Mouse (Mus musculus) intestine, embryonic 15.5 days (tissue): Measurements from ENCODE around the gene Galnt18. TPM values are rescaled to one million over a fixed set of nuclear protein-coding genes. Genes with fewer than 3 reads are reported as not detected.

Experiments
- ATAC-seq: fragments of 200-750 bp; cut with Nextera tagmentation; 2 replicates; pipeline ENCODE4 v1.8.0; 2017; ENCODE audit warnings: moderate TSS enrichment, moderate library complexity
- H3K27ac ChIP-seq: fragments of 300-500 bp; sonication (generic); 2 replicates; pipeline ENCODE4 v1.5.1; 2015; ENCODE audit warnings: mild to moderate bottlenecking, inconsistent platforms
- H3K27me3 ChIP-seq: fragments of 300-500 bp; sonication (generic); replicated peaks from 2 replicates; pipeline ENCODE4 v1.6.1; 2015; ENCODE audit warnings: inconsistent platforms
- H3K36me3 ChIP-seq: fragments of 300-500 bp; sonication (generic); 2 replicates; pipeline ENCODE4 v1.6.1; 2015; ENCODE audit warnings: inconsistent platforms
- H3K4me1 ChIP-seq: fragments of 300-500 bp; sonication (generic); replicated peaks from 2 replicates; pipeline ENCODE4 v1.6.1; 2015; ENCODE audit warnings: inconsistent platforms
- H3K4me2 ChIP-seq: fragments of 300-500 bp; sonication (generic); replicated peaks from 2 replicates; pipeline ENCODE4 v1.6.1; 2015; ENCODE audit warnings: mild to moderate bottlenecking, inconsistent platforms
- H3K4me3 ChIP-seq: fragments of 300-500 bp; sonication (generic); replicated peaks from 2 replicates; pipeline ENCODE4 v1.5.1; 2015; ENCODE audit warnings: inconsistent platforms
- H3K9ac ChIP-seq: fragments of 300-500 bp; sonication (generic); 2 replicates; pipeline ENCODE4 v1.6.1; 2015; ENCODE audit warnings: inconsistent platforms
- H3K9me3 ChIP-seq: fragments of 300-500 bp; sonication (generic); 2 replicates; pipeline ENCODE4 v1.6.1; 2016; ENCODE audit warnings: inconsistent platforms
- WGBS: fragments of 180-500 bp; shearing (Covaris S2); methylation state at CpG from one replicate; pipeline ENCODE4 v1.1.7; 2015; 5-methylcytosine and 5-hydroxymethylcytosine counted together
- polyA plus RNA-seq: library from polyadenylated mRNA; unstranded; fragments of >200 nt; fragmentation: Nextera tagmentation; extraction: Ambion mirVana; gene quantifications from 2 replicates; pipeline ENCODE4 v1.2.1, GENCODE M21; 2015

Galnt18 gene
- polyA plus RNA-seq, 1 experiment from 2014 or later: 21.3 TPM

DNA sequence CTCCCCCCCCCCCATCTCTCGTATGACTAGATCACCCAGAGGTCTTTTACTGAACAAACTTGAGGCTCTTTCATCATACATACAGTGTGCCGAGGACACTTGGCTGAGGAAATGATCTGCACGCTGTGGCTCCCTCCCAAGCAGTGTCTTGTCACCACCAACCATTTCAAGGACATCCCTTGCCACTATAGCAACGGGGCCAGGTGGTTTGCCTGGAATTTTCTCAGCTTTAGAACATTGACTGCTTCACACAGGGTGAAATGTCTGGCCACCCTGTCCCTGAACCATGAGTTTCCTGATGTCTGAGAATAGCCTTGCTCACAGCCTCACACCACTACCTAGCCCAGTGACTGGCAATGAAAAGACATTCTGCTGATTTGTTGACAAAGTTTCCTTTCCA is 176.6 kb downstream of the Galnt18 start:
- H3K4me2 ChIP-seq: no peak overlapping the region

DNA sequence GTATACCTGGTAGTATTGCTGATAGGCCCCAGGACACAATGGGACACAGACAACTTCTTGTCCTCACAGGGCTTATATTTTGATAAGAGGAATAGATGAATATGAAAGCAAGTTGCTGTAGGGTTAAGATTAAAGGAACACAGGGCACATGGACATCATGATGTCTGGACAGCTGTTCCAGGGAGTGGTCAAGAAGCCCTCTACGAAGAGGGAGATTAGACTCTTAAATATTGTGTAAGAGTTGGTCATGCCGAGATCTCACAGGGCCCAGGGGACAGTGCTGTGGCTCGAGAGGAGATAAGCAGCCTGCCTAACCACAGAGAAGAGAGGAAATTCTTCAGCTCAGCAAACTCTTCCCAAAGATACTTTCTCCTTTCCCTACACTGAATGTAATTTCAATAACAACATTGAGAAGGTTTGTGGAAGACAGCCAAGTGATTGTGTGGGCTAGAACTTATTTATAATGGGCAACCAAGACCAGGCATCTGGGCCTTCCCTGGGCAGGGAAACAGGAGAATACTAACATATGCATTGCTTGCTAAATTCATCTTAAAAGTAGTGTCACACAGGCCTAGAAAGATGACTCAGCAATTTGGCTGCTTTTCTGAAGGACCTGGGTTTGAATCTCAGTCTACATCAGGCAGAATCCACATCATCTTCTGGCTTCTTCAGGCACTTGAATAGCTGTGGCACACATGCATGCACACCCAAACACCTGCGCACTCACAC is 178.3 kb downstream of the Galnt18 start:
- no peak overlapping the region for H3K27ac ChIP-seq
- H3K36me3 ChIP-seq: no peaks in the 10 kb centered on the region
- WGBS: 76% methylated on average over 4 of the region's 4 CpGs
- H3K4me2 ChIP-seq: no peak overlapping the region
- H3K4me3 ChIP-seq: no peak overlapping the region
- ATAC-seq: no peak
- H3K27me3 ChIP-seq: no peaks in the 10 kb centered on the region
- no peaks in the 10 kb centered on the region for H3K4me1 ChIP-seq
- no peak overlapping the region for H3K9ac ChIP-seq
- H3K9me3 ChIP-seq: no peaks in the 10 kb centered on the region

More for the DNA sequence above, 176.6 kb downstream of the Galnt18 start:
- no peaks in the 10 kb centered on the region for H3K36me3 ChIP-seq
- H3K27me3 ChIP-seq: no peaks in the 10 kb centered on the region
- ATAC-seq: no peak
- no peak overlapping the region for H3K9ac ChIP-seq
- H3K4me1 ChIP-seq: no peaks in the 10 kb centered on the region
- H3K4me3 ChIP-seq: no peak overlapping the region
- no peaks in the 10 kb centered on the region for H3K9me3 ChIP-seq
- no peak overlapping the region for H3K27ac ChIP-seq
- WGBS: 77% methylated on average over 4 of the region's 4 CpGs

DNA sequence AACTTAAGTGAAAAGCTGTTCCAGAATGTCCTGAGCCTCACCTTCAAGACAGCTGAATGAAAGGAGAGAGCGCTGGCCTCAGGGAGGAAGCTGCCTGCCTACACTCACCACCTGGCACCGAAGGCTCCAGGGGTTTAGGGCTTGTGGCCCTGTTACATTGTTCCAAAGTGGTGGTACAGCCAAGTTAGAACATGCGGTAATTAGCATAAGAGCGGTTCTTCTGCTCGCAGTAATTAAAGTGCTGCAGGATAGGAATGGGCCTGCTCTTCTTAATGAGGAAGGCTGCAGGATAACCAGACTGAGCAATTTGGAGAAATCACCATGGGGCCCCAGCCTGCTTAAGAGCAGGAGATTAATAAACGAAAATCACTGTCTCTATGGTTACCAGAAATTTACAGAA is 179.0 kb downstream of the Galnt18 start:
- WGBS: 73% methylated on average over 6 of the region's 6 CpGs
- Histone ChIP-seq H3K36me3 (no peaks in the 10 kb centered on the region), H3K9me3 (no peaks in the 10 kb centered on the region), H3K27ac (no peak overlapping the region), H3K4me3 (no peak overlapping the region), H3K27me3 (no peaks in the 10 kb centered on the region), H3K4me2 (no peak overlapping the region), H3K4me1 (no peaks in the 10 kb centered on the region), H3K9ac (no peak overlapping the region)
- ATAC-seq: no peak

DNA sequence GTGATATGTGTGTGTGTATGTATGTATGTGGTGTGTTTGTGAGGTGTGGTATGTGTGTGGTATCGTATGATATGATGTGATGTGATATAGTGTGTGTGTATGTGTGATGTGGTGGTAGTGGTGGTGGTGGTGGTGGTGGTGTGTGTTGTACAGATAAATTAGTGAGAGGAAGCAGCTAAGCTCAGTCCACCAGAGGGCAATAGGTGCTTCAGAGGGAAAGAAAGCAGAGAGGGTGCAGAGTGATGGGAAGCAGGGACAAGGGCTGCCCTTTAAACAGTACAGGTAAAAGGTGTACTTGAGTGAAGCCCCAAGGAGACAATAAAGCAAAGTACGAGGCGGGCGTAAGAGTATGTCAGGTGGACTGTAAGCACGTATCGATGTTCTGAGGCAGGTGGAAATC is 186.1 kb downstream of the Galnt18 start:
- no peaks in the 10 kb centered on the region for H3K9me3 ChIP-seq
- no peak overlapping the region for H3K27ac ChIP-seq
- no peak for ATAC-seq
- H3K9ac ChIP-seq: no peak overlapping the region
- no peak overlapping the region for H3K4me3 ChIP-seq
- H3K27me3 ChIP-seq: no peaks in the 10 kb centered on the region
- H3K4me1 ChIP-seq: no peaks in the 10 kb centered on the region
- no peak overlapping the region for H3K4me2 ChIP-seq
- H3K36me3 ChIP-seq: no peaks in the 10 kb centered on the region
- 77% methylated on average over 6 of the region's 6 CpGs for WGBS

DNA sequence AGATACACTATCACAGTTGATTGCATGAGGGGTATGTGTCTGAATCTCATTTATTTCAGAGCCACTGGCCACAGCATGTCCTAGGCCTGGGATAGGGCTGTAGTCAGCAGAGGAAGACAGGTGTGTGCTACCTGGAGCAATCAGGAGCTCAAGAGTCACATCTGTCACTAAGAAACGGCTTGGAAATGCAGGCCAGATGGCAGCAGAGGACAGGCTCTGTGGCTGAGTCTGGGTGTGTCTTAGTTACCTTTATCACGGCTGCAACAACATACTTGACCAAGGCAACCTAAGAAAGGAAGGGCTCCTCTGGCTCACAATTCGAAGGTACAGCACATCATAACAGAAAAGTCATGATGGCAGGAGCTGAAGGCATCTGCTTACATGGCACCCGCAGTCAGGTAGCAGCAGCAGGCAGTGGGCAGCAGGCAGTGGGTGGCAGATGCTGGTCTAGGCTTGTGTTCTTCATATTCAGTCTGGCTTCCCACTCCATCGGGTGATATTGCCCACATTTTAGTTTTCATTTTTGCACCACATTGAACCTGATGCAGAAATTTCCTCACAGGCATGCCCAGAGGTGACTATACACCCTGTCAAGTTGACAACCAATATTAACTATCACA is 190.2 kb downstream of the Galnt18 start:
- no peak overlapping the region for H3K27ac ChIP-seq
- no peak for ATAC-seq
- H3K4me2 ChIP-seq: no peak overlapping the region
- H3K9me3 ChIP-seq: no peaks in the 10 kb centered on the region
- no peaks in the 10 kb centered on the region for H3K36me3 ChIP-seq
- H3K27me3 ChIP-seq: no peaks in the 10 kb centered on the region
- 72% methylated on average over 5 of the region's 5 CpGs for WGBS
- H3K4me3 ChIP-seq: no peak overlapping the region
- H3K4me1 ChIP-seq: no peaks in the 10 kb centered on the region
- H3K9ac ChIP-seq: no peak overlapping the region

DNA sequence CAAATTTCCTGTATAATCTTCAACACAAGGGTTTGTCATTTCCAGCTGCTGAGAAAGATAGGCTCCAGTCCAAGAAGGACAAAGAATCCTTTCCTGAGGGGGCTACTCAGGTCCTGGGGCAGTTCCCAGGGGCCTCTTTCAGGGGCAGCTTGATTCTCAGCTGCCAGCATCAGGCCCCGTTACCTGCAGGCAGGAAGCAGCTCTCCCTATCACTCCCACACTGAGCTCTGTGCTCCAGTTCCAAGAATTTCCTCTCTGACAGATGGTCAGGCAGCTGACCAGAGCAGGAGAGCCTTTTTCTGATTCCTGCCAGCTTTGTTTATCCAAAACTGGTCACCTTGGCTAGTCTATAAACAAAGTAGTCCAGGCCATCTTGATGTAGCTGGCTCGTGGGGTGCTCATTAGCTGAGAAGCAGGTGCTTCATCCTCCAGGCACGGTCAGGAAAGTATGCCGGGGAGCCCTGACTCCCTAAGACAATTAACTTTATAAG is 191.4 kb downstream of the Galnt18 start:
- no peaks in the 10 kb centered on the region for H3K36me3 ChIP-seq
- H3K4me1 ChIP-seq: no peaks in the 10 kb centered on the region
- H3K4me2 ChIP-seq: no peak overlapping the region
- H3K27me3 ChIP-seq: no peaks in the 10 kb centered on the region
- no peak overlapping the region for H3K4me3 ChIP-seq
- no peak overlapping the region for H3K27ac ChIP-seq
- ATAC-seq: no peak
- no peaks in the 10 kb centered on the region for H3K9me3 ChIP-seq
- 50% methylated on average over 4 of the region's 4 CpGs for WGBS
- H3K9ac ChIP-seq: no peak overlapping the region

DNA sequence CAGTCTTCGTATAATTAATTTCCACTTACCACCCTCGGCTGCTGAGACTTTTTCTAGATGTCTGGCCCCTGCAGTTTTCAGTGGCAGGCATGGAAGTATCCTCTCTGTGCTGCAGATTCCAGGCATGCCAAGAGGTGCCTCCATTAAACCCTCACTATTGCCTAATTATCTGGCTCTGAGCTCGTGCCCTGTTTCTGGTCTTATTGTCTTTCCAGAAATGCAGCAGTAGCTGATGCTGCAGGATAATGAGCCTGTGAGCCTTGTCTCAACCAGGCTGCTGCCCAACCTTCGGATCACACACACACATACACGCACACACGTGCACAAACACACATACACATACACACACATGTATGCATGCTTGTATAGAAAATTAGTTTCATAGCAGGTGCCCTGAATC is 199.2 kb downstream of the Galnt18 start:
- no peak for ATAC-seq
- H3K27ac ChIP-seq: no peak overlapping the region
- 66% methylated on average over 6 of the region's 6 CpGs for WGBS
- no peak overlapping the region for H3K4me2 ChIP-seq
- H3K4me1 ChIP-seq: no peaks in the 10 kb centered on the region
- no peaks in the 10 kb centered on the region for H3K9me3 ChIP-seq
- H3K27me3 ChIP-seq: no peaks in the 10 kb centered on the region
- no peaks in the 10 kb centered on the region for H3K36me3 ChIP-seq
- H3K4me3 ChIP-seq: no peak overlapping the region
- H3K9ac ChIP-seq: no peak overlapping the region

DNA sequence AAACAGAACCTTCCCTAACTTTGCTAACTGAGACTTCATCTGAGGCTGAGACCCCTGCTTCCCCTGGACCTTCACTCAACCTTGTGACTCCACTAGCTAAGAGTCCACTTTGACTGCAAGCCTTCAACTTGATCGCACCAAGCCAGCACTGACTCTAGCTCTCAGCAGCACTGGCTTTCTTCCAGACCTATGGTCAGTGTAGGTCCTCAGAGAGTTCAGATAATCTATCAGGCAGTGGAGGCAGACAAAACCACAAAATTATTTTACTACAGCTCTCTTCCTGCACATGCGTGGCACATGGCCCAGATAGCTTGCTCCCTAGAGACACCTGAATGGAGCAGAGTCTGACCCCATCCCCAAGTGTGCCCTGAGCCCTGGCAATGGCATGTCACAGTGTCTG is 204.7 kb downstream of the Galnt18 start:
- no peak overlapping the region for H3K4me2 ChIP-seq
- 73% methylated on average over 2 of the region's 2 CpGs for WGBS
- no peak overlapping the region for H3K27ac ChIP-seq
- H3K9me3 ChIP-seq: no peaks in the 10 kb centered on the region
- no peak overlapping the region for H3K9ac ChIP-seq
- no peak for ATAC-seq
- H3K4me3 ChIP-seq: no peak overlapping the region
- H3K27me3 ChIP-seq: no peaks in the 10 kb centered on the region
- no peaks in the 10 kb centered on the region for H3K4me1 ChIP-seq
- H3K36me3 ChIP-seq: no peaks in the 10 kb centered on the region

DNA sequence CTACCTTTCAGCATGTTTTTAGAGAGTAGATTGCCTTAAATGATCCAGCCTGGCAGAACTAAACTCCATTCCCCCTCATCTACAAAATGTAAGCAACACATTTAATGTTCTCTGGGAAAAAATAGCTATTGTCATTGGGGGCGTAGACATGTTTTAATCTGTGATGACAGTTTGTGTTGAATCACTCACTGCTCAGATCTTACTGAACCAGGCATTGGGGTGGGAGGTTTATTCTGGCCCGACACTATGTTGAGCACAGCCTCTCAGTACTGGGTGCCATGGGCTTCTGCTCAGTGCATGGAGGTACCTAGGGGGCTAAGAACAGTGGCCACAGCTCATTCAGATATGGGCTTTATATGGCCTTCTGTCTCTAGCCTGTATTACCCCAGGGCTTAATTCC is 207.4 kb downstream of the Galnt18 start:
- H3K9ac ChIP-seq: no peak overlapping the region
- no peak overlapping the region for H3K27ac ChIP-seq
- no peak overlapping the region for H3K4me2 ChIP-seq
- H3K36me3 ChIP-seq: no peaks in the 10 kb centered on the region
- no peak overlapping the region for H3K4me3 ChIP-seq
- no peak for ATAC-seq
- WGBS: 81% methylated on average over 2 of the region's 2 CpGs
- no peaks in the 10 kb centered on the region for H3K9me3 ChIP-seq
- H3K27me3 ChIP-seq: no peaks in the 10 kb centered on the region
- no peaks in the 10 kb centered on the region for H3K4me1 ChIP-seq

DNA sequence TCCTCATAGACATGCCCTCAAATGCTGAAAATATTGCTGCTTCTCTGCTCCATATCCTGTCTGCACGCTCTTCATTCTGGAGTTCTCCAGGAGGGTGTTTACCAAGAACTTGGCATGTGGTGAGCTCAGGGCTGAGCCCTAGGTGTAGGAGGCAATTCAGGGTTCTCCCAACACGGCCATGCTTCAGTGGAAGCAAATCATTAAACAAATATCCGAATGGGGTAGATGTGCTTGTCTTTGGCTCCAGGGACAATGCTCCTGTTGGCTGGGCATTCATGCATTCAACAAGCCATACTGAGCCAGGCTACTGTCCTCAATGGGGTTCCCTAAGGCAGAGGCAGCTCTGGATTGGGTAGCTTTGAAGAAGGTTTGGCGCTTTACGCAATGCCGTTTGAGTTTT is 212.9 kb downstream of the Galnt18 start:
- H3K36me3 ChIP-seq: no peaks in the 10 kb centered on the region
- no peak overlapping the region for H3K9ac ChIP-seq
- no peak overlapping the region for H3K4me3 ChIP-seq
- no peaks in the 10 kb centered on the region for H3K4me1 ChIP-seq
- no peaks in the 10 kb centered on the region for H3K9me3 ChIP-seq
- ATAC-seq: no peak
- WGBS: 79% methylated on average over 6 of the region's 6 CpGs
- H3K4me2 ChIP-seq: no peak overlapping the region
- no peak overlapping the region for H3K27ac ChIP-seq
- no peaks in the 10 kb centered on the region for H3K27me3 ChIP-seq

DNA sequence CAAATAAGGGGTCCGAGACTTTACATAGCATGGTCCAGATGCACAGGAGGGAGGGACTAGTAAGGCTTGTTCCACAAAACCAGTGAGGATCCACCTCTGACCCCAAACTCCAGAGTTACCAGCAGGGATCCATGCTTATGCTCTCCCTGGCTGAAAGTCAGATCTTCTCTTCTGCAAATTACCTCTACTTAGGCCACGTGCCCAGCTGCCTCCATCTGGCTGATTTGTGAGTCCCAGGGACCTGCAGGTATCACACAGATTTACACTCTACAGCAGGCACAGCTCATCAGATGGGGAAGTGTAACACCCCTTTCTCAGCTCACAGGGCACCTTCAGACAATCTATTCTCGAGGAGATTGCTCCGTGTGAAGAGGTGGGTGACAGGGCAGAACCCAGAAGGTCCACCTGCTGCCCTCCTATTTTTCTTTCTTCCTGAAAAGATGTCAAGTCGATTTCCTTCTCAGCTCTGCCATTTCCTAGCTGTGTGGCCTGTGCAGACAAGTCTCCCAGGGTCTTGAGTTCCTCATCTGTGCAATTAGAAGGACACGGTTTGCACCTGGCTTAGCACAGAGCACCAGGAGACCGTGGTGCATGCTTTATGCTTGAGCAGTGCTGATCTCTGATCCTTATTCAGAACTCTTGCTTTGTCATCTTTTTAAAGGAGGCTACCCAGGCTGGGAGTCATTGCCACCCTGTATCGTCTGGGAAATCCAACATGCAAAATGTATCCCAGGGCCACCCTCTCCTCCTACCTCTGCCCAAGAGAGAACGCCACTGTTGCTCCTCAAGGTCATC is 216.3 kb downstream of the Galnt18 start:
- Histone ChIP-seq H3K4me1 (no peaks in the 10 kb centered on the region), H3K27me3 (no peaks in the 10 kb centered on the region), H3K9me3 (no peaks in the 10 kb centered on the region), H3K9ac (no peak overlapping the region), H3K4me2 (no peak overlapping the region), H3K36me3 (no peaks in the 10 kb centered on the region), H3K27ac (no peak overlapping the region), H3K4me3 (no peak overlapping the region)
- WGBS: 80% methylated on average over 9 of the region's 9 CpGs
- no peak for ATAC-seq

DNA sequence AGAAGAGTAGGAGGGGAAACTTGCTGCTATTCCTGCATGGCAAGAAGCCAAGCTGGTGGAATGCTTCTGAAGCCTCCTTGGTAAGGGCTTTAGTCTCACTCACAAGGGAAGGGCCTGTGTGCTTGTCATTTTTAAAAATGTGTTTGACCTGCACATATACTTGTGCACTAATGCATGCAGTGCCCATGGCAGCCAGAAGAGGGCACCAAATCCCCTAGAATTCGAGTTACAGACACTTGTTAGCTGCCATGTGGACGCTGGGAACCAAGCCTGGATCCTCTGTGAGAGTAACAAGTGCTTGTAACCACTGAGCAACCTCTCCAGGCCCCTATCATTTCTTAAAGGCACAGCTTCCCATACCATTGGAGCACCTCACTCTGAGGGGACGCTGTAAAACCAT is 219.7 kb downstream of the Galnt18 start:
- H3K27me3 ChIP-seq: no peaks in the 10 kb centered on the region
- H3K4me1 ChIP-seq: no peaks in the 10 kb centered on the region
- H3K27ac ChIP-seq: no peak overlapping the region
- no peaks in the 10 kb centered on the region for H3K9me3 ChIP-seq
- WGBS: 75% methylated on average over 3 of the region's 3 CpGs
- H3K9ac ChIP-seq: no peak overlapping the region
- no peak for ATAC-seq
- no peaks in the 10 kb centered on the region for H3K36me3 ChIP-seq
- no peak overlapping the region for H3K4me3 ChIP-seq
- H3K4me2 ChIP-seq: no peak overlapping the region
